Mouse (Mus musculus) lung, adult 18-20 months (tissue): ENCODE measurements around the gene Mpdu1.

Source experiments
- DNase-seq, 2 experiments: peaks; one replicate each; pipeline ENCODE4 v3.0.0; 2022; ENCODE audit warnings: mixed read lengths in 2 of 2

Mpdu1 gene

DNA sequence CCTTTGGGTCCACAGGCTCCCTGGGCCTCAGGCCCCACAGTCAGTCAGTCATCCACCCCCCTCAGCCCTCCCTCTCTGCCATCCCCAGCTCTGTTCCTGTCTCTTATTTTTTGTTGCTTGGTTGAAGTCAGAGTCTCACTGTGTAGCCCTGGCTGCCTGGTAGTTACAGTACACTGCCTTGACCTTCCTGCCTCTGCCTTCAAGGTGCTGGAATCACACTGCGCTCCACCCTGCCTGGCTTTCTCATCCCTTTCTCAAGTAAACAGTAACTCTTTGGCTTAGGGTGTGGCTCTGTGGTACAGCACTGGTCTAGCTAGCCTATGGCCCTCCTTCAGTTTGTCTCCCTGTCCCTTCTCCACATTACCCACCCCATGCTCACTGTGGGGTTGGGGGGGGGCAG lies 27.4 kb upstream of the Mpdu1 start:
- no peak for DNase-seq

- DNase-seq = no peak
Measured at GRCm38 (mm10) chr11:69687061-69687460, 24.6 kb upstream of the Mpdu1 start.

- peak; percentile 86 to 87 for DNase-seq
Measured at GRCm38 (mm10) chr11:69686377-69686776, 23.9 kb upstream of the Mpdu1 start.

GRCm38 (mm10) chr11:69685526-69686148 lies 23.2 kb upstream of the Mpdu1 start, which contains the start of gene Tnfsf13:
Gene Tnfsf13 (minus strand): TSS chr11:69685784.
- peak; percentile 88 to 92 for DNase-seq

- DNase-seq = no peak
Measured at GRCm38 (mm10) chr11:69684936-69685335, 22.5 kb upstream of the Mpdu1 start.

- peak; percentile 75 to 85 for DNase-seq
Measured at GRCm38 (mm10) chr11:69684128-69684745, 21.8 kb upstream of the Mpdu1 start.

DNA sequence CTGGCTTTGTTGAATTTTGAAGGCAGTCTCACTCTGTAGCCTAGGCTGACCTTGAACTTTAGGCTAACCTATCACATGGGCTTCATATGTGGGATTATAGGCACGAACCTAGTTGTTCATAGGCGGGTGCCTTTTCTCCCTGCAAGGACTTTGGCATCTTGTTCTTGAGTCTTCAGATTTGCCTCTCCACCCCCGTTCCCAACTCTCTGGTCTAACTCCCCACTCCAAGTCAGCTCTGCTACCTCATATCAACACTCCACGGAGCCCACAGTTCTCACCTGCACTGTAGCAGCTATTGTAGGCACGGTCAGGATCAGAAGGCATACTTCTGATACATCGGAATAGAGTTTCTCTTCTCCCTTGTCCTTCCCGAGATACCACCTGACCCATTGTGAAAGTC lies 21.1 kb upstream of the Mpdu1 start:
- no peak for DNase-seq

- peak; percentile 90 to 92 for DNase-seq
Measured at GRCm38 (mm10) chr11:69682840-69683533, 20.5 kb upstream of the Mpdu1 start.

DNA sequence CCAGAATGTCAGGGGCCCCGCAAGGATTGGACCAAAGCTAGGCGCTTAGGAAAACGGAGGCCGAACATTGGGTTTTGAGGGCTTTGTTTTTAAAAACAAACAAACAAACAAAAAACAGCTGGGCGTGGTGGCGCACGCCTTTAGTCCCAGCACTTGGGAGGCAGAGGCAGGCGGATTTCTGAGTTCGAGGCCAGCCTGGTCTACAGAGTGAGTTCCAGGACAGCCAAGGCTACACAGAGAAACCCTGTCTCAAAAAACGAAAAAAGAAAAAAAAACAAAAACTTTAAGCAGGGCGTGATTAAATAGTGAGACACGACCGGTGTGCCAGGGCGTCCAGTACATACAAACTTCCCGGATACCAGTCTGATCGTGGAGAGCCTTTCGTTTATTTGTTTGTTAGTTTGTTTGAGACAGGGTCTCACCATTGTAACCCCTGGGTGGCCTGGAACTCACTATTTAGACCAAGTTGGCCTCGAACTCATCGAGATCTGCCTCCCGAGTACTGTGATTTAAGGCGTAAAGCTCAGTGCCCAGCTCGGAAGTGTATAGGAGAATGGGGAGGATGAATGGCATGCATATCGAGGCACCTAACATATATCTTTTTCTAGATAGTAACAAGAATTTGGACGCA lies 19.9 kb upstream of the Mpdu1 start:
- DNase-seq = no peak

DNA sequence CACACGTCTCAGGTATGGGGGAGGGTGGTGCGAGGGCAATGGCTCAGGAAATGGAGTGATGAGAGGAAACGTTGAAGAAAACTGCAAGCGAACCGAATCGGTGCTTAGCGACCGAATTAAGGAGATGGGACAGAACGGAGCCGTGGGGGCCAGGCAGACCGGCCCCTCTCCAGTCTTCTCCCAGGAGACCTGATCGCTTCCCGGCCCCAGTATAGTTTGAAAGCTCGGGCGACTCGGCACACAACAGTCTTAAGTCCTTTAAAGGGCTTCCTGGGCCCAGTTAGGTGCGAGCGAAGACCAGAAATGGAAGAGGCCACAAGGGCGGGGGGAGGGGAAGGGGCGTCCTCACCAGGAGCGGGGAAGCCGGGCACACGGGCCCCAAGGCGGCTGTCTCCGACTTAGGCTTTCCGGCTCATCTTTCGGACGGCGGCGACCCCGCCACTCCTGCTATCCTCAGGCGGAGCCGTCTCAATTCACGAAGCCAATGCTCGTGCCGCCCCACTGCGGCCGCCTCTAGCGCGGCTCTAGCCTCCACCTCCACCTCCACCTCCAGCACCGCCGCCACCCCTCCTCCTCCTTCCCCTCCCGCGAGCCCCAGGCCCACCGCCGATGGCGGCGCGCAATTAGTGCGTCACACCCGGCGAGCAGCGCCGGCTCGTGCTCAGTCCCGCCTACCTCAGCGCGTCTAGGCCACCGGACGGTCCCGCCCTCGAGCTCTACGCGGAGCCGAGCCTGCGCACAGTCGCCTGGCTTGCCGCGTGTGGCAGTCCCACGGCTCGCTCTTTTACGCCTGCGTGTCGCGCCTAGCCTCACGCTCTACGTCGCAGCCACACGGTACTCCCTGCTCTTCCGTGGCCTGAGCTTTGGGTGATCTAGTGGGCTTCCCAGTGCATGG lies 19.1 kb upstream of the Mpdu1 start, which contains the start of gene Senp3:
Gene Senp3, minus strand, starts transcription at position 771 of the 895 bp plus-strand sequence.
- peak; percentile 96 to 97 for DNase-seq

- no peak for DNase-seq
Measured at GRCm38 (mm10) chr11:69680136-69680855, 17.9 kb upstream of the Mpdu1 start.

DNA sequence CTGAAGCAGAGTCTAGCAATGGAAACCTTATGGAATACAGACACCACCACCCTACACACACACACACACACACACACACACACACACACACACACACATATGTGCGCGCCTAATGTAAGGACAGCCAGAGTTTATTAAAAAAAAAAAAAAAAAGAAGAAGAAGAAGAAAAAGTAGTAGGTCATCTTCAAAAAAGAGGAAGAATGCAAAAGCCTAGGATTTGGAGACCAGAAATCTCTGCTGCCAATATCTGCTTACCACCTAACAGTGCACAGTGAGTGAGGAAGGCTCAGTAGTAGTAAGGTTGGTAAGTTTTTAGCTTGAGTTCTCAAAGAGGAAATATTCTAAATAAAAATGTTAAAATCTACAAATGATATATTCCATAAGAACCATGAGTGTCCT lies 16.7 kb upstream of the Mpdu1 start:
- DNase-seq = no peak

DNA sequence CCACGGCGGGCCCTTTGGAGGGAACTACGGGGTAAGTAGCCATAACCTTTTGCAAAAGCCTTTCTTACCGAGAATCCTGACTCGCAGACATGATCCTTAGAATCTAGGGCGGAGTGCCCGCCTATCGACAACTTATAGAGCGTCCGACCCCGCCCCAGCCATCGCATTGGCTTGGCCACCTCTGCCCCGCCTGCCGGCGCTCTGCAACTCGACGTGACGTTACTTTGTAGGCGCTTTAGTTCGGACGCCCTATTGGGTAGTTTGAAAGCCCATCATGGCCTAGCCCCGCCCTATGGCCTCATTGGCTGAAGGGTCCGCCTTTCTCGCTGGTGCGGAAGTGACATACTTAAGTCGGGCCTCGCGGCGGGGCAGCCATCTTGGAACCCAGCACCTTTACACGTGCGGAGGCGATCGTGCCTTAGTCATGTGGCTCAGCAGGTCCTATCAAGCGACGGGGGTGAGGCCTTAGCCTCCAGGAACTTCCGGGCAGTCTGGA lies 9.8 kb upstream of the Mpdu1 start, which contains the start of gene Eif4a1:
Gene Eif4a1, minus strand, starts transcription at position 213 of the 496 bp plus-strand sequence.
- DNase-seq = peak; percentile 100

GRCm38 (mm10) chr11:69671726-69672124 lies 9.3 kb upstream of the Mpdu1 start:
- no peak for DNase-seq

DNA sequence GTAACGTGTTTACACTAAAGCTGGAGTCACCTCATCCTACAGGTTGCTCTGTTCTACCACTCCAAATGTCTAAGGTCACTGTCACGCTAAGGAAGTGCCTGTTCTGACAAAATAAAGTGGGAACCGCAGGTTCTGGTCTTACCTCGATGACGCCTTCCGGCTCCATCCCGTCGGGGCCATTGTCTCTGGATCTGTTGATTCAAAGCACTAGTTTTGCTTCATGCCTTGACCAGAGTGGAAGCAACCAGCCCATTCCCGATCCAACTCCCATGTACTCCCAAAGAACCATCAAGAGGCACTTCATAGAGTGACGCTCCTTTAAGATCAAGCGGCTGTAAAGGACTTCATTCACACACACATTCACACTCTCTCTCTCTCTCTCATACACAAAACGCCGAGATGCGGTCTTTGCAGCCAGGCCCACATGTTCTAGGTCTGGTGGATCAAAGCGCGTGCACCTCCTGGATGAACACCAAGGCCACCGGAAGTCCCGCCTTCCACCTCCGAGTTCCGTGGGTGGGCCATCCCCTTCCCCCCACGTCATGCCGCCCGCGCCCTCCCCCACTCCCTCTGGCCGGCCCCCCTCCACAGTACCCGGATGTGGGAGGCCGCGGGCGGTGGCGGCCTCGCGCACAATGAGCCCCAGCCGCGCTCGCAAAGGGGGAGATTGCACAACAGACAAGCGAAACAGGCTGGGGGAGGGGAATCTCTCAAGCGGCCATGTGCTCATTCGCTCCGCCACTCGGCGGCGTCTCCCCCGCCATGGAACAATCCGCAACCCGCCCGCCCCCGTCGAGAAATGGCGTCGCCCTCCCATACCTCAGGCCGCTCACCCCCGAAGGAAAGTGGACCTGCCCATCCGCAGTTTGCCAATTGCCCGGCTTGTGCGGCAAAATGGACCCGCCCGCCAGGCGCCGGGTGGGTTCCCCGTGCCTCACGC lies 8.6 kb upstream of the Mpdu1 start:
- DNase-seq = peak; percentile 94 to 95

GRCm38 (mm10) chr11:69666665-69667005 lies 4.2 kb upstream of the Mpdu1 start:
- DNase-seq = no peak

DNA sequence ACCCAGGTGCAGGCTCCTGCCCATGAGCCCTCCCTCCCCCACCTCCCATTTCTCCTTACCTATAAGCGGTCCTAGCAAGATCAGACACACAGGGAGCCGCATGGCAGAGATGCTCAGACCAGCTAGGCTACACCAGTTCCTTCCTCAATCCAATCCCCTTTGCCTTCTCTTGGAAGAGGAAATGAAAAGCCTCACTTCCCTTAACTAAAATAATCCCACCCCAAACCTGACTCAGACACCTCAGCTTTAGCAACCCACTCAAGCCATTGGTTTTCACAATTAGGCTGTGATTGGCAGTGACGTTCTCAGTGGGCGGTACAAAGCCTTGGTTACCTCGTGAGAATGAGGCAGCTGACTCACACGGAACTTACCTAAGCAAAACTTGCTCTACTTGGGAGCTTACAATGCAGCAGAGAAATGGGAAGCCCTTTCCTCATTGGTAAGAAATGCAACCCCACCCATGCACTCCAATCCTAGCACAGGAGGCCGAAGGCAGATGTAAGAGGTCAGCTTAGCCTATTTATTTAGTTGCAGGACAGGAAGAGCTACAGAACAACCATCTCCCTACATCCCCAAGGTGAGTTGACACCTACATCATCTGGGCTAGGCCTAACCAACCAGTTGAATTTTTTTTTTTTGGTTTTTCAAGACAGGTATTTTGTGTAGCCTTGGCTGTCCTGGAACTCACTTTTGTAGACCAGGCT lies 3.7 kb upstream of the Mpdu1 start, which contains the start of gene Cd68:
Gene Cd68, minus strand, starts transcription at position 193 of the 704 bp plus-strand sequence.
- peak; percentile 81 for DNase-seq

GRCm38 (mm10) chr11:69665457-69665960 lies 3.1 kb upstream of the Mpdu1 start:
- DNase-seq = no peak

- DNase-seq = no peak
Measured at GRCm38 (mm10) chr11:69664841-69665240, 2.4 kb upstream of the Mpdu1 start.
